Mouse (Mus musculus): ENCODE measurements around the gene Tmem91.

Tmem91 gene

DNA sequence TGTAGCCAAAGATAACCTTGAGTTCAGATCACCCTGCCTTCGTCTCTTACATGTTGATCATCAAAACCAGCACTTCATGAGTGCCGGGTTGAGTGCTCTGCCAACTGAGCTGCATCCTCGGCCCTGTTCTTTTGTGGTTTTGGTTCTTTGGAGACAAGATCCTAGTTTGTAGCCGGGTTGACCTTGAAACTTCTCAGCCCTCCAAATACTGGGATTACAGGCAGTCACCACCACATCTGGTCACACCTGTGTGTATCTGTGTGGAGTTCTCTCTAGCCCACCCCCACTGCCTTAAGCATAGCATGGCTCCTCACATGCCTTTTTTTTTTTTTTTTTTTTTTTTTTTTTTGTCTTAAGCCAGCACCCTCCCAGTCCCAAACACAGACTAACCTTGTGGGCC lies 4.9 kb downstream of the Tmem91 start:
- DNase-seq (ENCODE audit: low read depth, low spot score): no peak

- no peak for DNase-seq (ENCODE audit: low read depth, low spot score)
Measured at GRCm38 (mm10) chr7:25669631-25670030, 5.3 kb downstream of the Tmem91 start.

DNA sequence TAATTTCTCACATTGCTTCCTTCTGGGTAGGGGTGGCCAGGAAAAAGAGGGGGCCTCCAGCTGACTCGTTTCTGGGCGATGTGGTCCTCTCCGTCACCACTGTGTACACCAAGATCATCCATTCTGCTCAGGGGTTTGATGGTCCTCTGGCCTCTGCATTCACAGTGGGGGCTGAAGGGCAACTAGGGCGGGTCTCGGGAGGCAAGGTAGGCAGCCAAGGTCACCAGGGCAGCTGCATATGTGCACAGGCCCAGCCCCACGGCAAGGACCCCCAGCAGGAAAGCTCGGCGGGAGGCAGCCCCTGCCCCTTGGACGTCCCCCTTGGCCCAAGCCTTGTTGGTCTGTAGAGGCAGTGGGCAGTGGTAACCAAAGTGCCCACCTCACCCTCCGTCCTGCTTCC lies 5.8 kb downstream of the Tmem91 start:
- DNase-seq (ENCODE audit: low read depth, low spot score): no peak

DNA sequence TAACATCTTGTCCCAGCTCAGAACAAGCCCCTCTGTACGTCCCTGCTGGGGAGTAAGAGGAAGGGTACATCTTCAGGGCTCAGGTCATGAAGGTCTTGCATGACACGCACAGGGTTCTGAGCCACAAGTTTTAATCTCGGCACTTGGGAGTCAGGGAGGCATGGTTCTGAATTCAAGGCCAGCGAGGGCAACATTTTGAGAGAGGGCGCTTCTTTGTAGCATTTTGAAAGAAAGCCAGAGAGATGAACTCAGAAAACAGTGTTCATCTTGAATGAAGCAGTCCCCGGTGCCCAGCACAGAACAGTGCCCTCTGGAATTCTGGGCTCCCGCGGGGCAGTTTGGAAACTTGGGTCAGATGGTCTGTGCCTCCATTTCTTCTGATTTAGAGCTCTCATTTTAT lies 8.6 kb downstream of the Tmem91 start:
- DNase-seq (ENCODE audit: low read depth, low spot score): no peak

GRCm38 (mm10) chr7:25658657-25659472 lies 16.1 kb downstream of the Tmem91 start, which contains the start of the genes Bckdha and Exosc5:
Bckdha (minus strand) TSS chr7:25658981.
Exosc5 (plus strand) TSS chr7:25659164.
- DNase-seq (ENCODE audit: low read depth, low spot score): peak; percentile 99

- peak; percentile 35 for DNase-seq (ENCODE audit: low read depth, low spot score)
Measured at GRCm38 (mm10) chr7:25657785-25658184, 17.2 kb downstream of the Tmem91 start.

GRCm38 (mm10) chr7:25655601-25656428 lies 19.2 kb downstream of the Tmem91 start:
- no peak for DNase-seq (ENCODE audit: low read depth, low spot score)

GRCm38 (mm10) chr7:25652244-25652759 lies 22.7 kb downstream of the Tmem91 start:
- no peak for DNase-seq (ENCODE audit: low read depth, low spot score)

DNA sequence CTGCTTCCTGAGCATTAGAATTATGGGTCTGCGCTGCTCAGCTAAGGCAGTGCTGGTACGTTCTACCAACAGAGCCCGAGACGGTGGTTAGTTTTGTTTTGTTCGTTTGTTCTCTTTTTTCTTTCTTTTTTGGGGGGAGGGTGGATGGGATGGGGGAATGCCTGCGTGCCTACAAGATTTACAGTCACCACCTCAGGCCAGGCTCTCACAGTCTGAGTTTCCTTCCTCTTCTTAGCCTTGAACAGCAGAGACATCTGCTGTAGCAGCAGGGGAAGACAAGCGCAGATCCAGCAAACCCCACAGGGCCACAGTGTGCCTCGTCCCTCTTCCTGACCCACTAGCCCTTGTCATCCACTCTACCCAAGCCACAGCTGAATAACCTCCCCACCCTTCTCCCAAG lies 23.7 kb downstream of the Tmem91 start:
- DNase-seq (ENCODE audit: low read depth, low spot score): no peak

GRCm38 (mm10) chr7:25649839-25650238 lies 25.1 kb downstream of the Tmem91 start:
- no peak for DNase-seq (ENCODE audit: low read depth, low spot score)

DNA sequence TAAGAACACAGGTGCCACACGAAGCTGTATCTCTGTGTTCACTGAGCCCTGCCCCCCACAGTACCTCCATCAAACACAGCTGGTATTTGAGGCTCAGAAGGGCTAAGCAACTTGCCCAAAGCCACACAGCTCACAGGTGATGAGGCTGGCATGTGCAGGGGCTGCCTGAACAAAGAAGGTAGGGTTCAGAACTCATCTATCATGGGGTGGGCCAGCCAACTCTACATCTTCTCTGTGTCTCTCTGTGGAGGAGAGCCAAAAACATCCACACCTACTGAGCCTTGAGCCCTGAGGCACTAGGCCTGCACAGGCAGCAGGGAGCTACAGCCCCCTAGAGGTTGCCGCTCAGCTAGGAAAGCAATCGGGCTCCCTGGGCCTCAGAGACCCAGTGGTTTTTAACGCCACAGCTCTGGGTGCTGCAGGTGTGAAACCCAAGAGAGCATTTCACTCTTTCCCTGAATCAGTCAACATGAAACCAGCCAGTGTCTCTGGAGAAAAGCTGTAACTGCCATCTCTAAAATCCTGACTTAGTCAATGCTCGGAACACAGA lies 27.3 kb downstream of the Tmem91 start:
- no peak for DNase-seq (ENCODE audit: low read depth, low spot score)

DNA sequence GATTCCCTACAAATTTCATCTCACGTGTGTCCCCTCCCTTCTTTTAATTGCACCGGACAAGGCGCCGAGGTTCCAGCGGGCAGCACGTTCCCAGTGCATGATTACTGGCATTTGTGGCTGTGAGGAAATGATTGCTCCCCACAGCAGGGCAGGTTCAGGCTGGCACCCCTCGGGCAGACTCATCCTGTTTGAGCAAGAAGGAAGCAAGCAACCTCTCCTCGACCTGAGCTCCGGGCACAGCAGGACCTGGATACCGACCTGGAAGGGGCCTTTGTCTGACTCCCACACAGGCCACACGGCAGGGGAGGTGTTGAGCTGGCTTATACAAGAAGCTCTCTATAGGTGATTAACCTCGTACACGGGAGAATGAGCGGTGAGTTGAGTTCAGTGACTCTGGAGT lies 29.9 kb downstream of the Tmem91 start:
- DNase-seq (ENCODE audit: low read depth, low spot score): no peak

- DNase-seq (ENCODE audit: low read depth, low spot score): peak; percentile 16
Measured at GRCm38 (mm10) chr7:25644631-25645030, 30.3 kb downstream of the Tmem91 start.

GRCm38 (mm10) chr7:25644136-25644535 lies 30.8 kb downstream of the Tmem91 start:
- DNase-seq (ENCODE audit: low read depth, low spot score): peak; percentile 5

DNA sequence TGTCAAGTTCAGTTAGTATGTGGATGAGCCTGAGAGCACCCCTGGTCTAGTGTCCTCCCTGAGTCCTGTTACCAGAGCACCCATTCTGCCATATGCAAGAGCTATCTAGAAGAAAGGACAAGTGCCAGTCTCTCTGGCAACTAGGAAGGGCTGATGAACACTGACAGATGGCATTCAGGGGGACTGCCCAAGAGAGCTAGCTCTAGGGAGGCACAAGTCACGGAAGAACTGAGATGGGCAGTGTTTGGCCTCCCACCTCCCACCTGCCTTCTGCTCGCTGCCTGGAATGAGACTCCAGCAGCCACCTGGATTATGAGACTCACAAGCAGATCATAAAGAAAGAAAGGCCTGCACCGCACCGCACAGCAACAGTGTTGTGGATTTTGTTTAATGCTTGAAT lies 35.2 kb downstream of the Tmem91 start:
- DNase-seq (ENCODE audit: low read depth, low spot score): no peak

- DNase-seq (ENCODE audit: low read depth, low spot score): no peak
Measured at GRCm38 (mm10) chr7:25637099-25637498, 37.9 kb downstream of the Tmem91 start.

DNA sequence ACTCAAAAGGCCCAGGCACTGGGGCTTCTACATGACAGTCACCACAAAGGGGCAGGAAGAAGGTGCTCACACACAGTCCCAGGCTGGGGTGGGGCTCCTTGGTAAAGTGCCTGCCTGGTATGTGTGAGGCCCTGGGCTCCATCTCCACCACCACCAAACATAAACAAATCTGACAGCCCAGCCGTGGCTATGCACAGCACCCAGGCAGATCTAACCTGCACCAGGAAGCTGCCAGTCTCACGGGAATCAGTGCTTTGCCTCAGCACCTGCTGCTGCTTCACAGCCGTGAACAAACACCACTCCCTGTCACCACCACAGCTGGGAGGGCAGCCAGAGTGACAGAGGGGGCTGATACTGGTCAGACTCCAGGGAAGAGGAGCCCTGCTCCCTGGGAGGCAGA lies 38.6 kb downstream of the Tmem91 start:
- DNase-seq (ENCODE audit: low read depth, low spot score): no peak

DNA sequence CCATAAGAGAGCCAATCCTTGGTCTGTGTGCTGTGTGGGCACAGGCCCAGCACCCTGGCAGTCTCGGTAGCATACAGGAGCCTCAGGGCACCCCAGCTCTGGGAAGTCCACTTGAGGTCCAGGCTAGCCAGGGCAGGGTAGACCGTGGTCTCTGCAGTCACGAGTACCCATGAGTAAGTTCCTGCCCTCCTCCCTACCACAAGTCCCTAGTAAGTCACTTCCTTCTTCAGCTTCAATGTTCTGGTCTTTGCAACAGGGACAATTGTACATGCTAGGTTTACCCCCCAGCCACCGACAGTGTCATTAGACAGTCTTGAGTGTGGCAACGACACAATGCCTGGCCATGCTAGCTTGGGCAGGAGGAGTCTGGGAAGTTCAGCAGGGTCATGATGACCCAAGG lies 42.3 kb downstream of the Tmem91 start:
- no peak for DNase-seq (ENCODE audit: low read depth, low spot score)

GRCm38 (mm10) chr7:25628323-25628620 lies 46.7 kb downstream of the Tmem91 start:
- no peak for DNase-seq (ENCODE audit: low read depth, low spot score)

DNA sequence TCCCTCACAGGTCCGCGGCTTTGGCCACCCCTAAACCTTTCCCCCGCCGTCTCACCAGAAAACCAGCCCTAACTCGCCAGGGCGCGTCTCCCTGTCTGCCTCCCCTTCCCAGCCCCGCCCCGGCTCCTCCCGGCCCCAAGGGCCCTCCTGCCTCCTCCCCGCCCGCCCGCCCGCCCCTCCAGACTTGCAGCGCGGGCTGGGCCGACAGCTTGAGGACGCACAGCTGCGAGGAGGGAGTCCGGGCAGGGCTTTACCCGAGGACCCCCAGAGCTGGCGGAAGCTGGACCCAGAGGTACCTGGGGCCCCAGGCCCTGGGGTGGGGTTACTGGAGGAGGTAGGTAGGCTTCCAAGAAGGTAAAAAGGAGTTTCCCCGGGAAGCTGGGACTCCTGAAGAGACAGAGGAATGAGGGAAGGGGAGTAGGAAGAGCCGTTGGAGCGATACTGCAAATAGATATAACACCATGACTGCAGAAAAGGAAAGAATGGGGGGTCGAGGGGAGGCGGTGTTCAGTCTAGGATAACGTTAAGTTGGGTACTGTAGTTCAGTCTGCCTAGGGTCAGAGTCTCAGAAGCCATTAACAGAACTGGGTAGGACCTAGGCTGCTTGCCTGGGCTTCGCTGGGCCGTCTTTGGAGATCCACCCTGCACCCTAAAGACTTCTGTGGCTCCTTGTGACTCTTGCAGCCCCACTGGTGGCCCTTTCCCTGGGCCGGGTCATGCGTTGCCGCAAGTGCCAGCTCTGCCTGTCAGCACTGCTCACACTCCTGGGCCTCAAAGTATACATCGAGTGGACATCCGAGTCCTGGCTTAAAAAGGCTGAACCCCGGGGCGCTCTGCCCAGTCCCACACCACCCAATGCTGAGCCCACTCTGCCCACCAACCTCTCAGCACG lies 47.3 kb downstream of the Tmem91 start:
- DNase-seq (ENCODE audit: low read depth, low spot score): no peak

Measured in 3T3-L1 (cell line).